Mouse (Mus musculus): ENCODE measurements at regions not wholly inside any gene's neighbourhood (a gene's known extent, or its start where the extent isn't known, plus 50 kb on each side); places are given as distances from the start of the nearest gene placed in this dataset.

DNA sequence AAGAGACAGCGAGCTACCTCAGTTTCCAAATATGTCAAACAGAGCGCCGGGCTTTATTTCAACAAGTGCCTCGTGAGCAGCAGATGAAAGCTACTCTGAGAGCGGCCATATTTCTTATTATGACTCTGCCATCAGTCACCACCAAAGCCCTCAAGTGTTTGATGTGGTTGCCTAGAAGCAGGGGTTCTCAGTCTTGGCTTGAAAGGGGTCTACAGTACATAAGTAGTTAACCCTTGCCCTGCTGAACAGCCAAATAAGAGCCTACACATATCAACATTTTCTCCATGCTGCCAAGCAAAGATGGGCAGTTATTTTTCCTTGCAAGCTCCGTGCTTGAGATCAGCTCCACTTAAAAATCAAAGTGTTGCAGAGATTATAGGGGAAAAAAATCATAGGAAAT, 788.8 kb downstream of the Nr2f2 start:
- no peak for DNase-seq (ENCODE audit: low spot score)

DNA sequence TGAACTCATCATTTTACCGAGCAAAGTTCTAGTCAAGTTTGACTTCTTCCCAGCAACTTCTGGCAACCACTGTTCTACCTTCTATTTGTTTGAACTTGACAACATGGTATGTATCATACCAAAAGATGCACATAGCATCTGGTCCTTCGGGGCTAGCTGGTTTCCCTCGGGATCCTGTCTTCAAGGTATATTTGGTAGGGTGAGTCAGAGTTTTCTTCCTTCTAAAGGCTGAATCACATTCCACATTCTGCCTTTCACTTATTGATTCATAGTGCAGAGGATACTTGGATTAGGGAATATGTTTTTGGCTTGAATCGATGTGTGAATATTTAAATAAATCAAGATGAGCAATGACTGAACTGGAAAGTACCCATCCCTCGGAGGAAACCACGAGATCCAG, 789.9 kb downstream of the Nr2f2 start:
- DNase-seq (ENCODE audit: low spot score) = no peak

DNA sequence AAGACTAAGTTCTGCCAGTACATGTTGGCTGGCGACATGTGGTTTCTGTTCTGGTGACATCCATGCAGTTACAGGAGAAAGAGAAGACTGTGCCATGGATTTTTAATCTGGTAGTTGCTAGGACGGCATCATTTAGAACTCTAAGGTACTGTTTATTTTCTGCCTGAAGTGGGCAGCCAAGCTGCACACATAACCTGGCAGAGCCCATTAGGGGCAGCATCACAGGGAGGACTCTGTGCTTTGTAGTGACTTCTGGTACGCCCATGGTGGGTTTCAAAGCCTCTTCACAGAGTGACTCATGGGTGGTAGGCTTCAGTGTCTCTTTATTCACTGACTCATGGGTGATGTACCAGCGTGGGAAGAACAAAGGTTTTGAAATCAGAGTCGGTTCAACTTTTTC, 792.8 kb downstream of the Nr2f2 start:
- DNase-seq (ENCODE audit: low spot score) = no peak

DNA sequence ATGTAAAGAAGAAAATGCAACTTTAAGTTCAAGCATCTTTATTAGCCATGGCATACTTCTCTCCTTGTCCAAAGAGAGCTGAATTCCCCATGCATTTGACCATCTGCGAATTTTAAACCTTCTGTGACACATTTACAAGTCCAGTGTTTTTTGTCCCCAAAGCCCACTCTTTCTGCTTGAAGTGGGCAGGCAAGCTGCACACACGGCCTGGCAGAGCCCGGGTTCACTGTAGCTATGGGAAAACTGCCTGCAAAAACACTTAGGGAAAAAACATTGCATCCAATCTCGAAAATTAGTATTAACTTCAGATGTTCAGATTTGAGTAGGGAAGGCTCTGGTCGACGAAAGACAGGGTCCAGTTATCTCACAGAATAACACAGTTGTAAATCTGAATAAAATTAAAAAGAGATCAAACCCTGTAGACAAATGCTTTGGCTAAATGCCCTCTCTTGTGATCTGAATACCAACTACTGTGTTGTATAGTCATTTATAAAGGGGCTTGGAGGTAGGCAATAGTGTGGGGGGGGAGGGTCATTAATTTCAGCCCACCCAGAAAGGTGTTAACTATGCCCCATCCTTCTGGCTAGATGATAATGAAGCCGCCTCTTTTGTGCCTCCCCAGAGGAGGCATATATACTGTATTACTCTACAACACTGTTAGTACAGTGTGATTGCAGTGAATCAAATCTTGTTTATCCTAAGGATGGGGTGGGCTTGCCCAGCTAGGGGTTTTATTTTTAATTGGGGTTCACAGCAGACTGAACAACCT, 793.7 kb downstream of the Nr2f2 start:
- no peak for DNase-seq (ENCODE audit: low spot score)

DNA sequence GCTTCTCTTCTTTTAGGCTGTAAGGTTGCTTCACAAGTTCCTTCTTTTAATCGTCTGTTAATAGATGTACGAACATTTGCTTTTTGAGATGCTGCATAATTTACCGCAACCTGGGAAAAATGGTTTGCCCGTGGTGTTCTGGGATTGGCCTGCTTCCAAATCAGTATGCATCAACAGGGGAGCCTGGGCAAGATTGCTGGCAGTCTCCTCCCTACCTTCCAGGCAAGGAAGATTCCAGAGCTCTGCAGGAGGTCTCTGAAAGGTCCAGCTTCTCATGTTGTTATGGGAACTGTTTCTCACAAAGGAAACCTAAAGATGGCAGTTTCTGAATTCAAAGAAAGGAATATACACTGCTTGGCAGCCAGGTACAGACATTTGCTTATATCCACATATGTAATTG, 799.6 kb downstream of the Nr2f2 start:
- DNase-seq (ENCODE audit: low spot score) = no peak

DNA sequence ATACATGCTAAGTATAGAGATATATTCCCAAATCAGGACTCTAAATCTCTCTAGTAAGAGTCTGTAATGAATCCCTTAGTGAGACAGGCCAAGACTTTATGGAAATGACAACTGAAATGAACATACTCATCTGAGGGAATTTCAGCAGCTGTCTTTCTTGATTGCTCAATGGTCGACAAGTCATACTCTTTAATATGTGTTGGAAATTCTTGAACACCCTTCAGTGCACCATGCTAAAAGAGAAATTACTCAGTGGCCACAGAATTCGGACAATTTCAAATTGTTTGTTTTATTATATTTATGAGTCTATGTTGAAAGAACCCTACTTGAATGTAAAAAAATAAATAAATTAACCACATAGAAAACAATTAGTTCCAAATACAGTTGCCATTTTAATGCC, 802.1 kb downstream of the Nr2f2 start:
- no peak for DNase-seq (ENCODE audit: low spot score)

DNA sequence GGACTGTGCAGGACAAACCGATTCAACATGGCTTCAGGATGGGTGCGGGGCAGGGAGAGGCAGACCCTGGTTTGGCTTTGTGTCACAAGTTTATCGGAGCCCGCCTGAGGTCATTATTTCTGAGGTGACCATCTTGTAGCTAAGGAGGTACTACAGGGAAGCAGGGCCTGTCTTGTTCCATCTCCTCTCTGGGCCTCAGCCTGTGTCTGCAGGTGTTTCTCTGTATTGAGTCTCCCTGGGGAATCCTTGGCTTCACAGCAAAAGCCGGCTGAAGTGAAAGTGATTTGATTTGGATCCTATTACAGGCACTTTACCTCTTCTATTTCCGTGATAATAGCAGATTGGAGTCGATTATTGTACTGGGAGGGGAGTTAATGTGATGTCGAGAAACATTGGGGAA, 805.7 kb upstream of the Arrdc4 start:
- no peak for DNase-seq (ENCODE audit: low spot score)

DNA sequence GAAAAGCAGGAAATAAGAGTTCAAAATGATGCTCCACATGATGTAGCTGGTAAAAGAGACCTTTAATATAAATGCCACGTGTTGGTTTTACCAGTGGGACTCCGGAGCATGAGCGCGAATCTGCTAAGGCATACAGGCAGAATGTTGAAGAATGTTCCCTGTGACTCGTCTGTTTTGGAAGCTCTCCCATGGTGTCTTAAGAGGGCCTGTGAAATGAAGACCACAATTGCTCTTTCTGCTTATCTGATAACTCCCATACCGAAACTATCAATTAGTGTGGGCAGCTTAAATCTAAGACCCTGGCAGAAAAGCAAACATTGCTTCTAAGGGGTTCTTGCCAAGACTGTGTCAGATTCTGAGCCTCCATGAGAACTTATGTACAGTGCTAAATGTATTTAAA, 804.9 kb upstream of the Arrdc4 start:
- no peak for DNase-seq (ENCODE audit: low spot score)

DNA sequence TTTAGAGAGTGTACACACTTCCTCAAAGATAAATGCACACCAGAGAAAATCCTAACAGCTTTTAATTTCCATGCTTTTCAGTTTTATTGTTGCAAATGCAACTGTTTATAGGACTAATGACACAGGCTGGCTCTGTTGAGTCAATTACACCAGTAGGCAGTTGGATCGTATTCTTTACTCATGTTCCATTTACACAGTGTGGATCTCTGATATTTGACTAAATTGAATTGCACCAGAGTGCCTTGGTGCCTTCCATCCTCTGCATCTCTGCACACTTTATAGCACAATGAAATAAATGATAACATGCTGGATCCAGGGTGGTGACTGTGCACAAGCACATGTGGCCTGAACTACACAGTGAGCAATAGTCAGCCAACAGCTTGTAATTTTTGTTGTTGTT, 787.0 kb upstream of the Arrdc4 start:
- no peak for DNase-seq (ENCODE audit: low spot score)

DNA sequence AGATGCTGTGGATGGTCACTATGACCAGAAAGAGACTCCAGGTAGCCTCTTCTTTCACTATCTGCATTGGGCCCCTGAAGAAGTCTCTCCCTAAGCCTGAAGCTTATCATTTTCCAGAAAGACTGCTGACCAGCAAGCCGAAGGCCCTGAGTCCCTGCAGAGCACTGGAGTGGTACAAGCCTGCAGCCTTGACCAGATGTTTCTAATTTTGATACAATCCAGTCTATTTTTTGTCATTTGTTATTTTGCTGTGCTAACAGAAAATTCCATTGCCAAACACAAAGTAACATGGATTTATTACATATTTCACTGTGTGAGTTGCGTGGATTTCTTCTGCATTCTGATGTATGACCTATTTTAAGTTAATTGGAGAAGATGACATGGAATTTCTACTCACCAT, 764.9 kb upstream of the Arrdc4 start:
- DNase-seq (ENCODE audit: low spot score) = no peak

DNA sequence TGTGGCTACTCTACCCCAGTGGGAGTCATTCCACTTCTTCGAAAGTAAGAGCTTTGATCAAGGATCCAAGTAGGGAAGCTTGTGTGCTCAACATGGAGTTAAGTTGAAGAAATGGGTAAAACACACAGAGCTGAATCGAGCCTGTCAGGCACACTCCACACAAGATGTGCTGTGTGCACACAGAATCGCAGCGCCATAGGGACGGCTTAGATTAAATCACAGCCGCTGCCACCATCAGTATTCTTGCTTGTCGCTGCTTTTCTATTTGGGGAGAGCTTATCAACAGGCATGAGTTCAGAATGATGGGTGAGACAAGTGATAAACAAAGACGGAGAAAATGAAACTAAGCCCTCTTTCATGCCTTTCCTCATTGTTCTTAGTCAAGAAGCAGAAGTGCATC, 761.3 kb upstream of the Arrdc4 start:
- DNase-seq (ENCODE audit: low spot score) = no peak

DNA sequence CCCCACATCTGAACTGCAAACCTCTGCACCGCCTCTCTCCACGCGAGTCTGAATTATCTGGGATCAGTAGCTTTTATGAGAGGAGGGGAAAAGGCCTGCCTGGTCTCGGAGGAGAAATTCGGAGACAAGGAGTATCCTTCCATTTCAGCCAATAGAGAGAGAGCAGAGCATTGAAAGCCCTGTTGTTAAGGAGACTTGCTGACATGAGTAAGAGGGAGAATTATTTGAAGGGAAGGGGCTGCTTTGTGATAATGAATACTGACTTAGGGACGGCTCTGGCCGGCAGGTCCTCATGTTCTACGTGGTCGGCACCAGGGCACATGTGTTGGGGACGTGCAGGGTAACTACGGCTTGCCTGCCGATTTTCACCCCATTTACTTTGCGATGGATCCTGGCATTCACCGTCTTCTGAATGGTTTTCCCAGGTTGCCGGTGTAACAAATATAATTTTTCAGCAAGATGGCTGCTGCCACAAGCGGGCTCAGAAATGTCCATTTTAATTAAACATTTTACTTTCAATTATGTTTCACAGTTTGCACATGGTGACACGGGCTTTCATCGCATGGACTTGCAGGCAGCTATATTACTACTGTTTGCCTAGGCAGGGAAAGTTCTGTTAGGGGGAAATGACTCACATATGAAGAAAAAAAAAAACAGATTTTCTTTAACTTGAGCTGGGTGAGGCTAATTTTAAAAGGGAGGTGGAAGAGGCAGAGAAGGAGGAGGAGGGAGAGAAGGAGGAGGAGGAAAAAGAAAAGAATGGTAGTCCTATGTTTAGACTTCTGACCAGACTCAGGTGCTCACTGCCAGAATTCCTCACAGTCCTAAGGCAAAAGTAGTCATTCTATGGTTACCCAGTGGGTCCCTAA, 744.3 kb upstream of the Arrdc4 start:
- DNase-seq (ENCODE audit: low spot score) = no peak

DNA sequence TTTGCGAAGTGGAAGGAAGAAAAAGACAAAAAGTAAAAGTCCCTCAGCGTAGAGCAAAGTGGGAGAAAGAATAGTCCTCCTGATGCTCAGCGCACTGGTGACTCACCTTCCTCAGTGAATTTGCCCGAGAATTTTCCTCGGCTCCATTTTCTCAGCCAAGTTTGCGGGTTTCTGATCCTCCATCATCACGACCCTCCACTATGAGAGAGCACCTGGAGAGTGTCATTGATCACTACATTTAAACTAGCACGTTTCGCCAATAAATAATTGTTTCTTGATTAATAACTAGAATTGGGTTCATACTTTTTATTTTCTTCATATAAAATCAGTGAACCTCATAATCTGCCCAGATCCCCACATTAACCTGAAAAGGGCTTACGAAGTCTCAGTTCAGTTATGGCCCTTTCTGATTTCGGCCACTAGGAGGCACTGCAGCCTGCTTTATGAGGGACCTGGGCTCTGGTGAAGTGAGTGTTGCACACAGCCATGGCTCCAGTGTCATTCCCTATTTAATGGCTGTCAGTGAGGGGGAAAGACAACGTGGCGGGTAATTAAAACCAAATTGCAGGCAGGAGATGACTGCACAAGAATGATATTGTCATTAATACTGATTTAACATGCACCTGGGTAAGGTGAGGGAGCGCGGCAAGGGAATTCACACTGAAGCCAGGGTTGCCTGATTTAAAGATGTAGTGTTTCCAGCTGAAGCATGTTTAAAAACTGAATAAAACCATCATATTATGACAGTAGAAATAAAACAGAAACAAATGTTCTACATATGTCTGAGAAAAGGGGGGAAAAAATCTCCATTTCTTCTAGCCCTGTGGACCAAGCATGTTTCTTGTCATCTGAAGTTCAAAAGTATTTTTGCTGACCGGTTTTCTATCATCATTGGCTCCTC, 741.8 kb upstream of the Arrdc4 start:
- peak; percentile 51 for DNase-seq (ENCODE audit: low spot score)

DNA sequence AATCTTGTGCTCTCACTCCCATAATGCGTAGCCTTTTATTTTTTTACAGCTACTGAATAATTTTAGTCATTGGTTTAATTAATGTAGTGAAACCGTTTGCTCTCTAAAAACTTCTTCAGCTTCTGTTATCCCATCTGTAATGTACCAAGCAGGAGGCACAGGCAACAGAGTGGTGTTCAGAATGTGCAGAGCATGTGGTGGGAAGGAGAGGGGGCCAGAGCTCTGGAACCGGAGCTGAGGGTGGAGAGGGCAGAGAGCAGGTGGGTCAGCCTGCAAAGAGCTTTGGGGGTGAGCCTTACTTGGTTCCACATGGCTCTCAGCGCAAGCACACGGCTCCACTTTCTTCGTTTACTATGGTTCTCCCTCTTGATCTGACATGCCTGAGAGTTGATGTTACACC, 739.6 kb upstream of the Arrdc4 start:
- DNase-seq (ENCODE audit: low spot score) = no peak

DNA sequence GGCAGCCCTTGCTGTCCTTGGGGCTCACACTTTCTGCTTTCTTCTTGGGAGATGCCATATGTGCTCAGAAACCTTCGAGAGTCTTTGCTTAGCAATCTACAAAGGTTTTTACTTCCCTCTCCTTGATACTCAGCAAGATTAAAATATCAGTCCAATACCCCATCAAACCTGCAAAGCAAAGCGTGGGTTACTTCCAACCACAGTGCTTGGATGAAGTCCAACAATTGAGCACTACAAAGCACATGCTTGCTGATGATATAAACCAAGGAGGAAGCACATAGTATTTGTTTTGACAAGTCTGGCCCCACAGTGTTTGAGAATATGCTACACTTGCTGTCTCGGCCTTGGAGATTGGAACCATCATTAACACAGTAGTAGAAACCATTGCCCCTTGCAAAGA, 738.1 kb upstream of the Arrdc4 start:
- no peak for DNase-seq (ENCODE audit: low spot score)

DNA sequence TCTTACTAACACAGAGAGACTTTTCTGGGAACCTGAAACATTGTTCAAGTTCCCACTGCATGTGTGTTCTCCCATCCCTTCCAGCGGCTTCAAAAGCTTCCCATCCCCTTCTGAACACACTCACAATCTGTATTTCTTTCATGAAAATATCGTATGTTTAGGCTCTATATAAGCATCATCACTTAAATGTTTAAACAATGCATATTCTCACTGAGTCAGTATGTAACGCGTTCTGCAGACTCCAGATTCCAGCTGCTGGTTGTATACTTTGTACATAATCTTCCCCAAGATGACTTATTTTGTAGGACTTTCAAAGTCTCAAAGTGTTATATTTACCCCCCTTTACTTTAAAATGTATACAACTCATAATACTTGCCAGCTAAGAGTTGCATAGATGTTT, 735.5 kb upstream of the Arrdc4 start:
- no peak for DNase-seq (ENCODE audit: low spot score)
